Mouse (Mus musculus) kidney, adult 2 months (tissue): ENCODE data around the gene Trim62.

Experiments
- CTCF ChIP-seq: fragments of 200-500 bp; conservative IDR thresholded peaks from 2 replicates; pipeline ENCODE4 v1.5.1; 2011; ENCODE audit warnings: low read depth, mild to moderate bottlenecking, control low read depth, low read length, moderate library complexity, mixed read lengths; ENCODE audit not compliant: insufficient read depth, insufficient read length
- POLR2A ChIP-seq: fragments of 200-500 bp; IDR thresholded peaks from one replicate; pipeline ENCODE4 v1.6.1; 2011; ENCODE audit warnings: low read depth, low read length, control low read depth

GRCm38 (mm10) chr4:128913794-128914193 lies 30.4 kb downstream of the Trim62 start:
- TF ChIP-seq POLR2A (no peak), CTCF (no peak)
